Mouse (Mus musculus) hindbrain, postnatal 0 days (tissue): ENCODE results near the gene Acvr1. TPM values are rescaled to one million over a fixed set of nuclear protein-coding genes. Genes with fewer than 3 reads are reported as not detected.

Source experiments
- ATAC-seq: fragments of 200-750 bp; cut with Nextera tagmentation; 2 replicates; pipeline ENCODE4 v1.8.0; 2017; ENCODE audit warnings: mild to moderate bottlenecking, moderate TSS enrichment, moderate library complexity
- DNase-seq: peaks from one replicate; pipeline ENCODE4 v3.0.0-alpha.2; 2015; ENCODE audit warnings: low spot score
- H3K27ac ChIP-seq: fragments of 300-500 bp; sonication (generic); 2 replicates; pipeline ENCODE4 v1.5.1; 2014; ENCODE audit warnings: mild to moderate bottlenecking
- H3K27me3 ChIP-seq: fragments of 300-500 bp; sonication (generic); 2 replicates; pipeline ENCODE4 v1.6.1; 2014; ENCODE audit warnings: low read length, mixed read lengths; ENCODE audit not compliant: insufficient read depth
- H3K36me3 ChIP-seq: fragments of 300-500 bp; sonication (generic); 2 replicates; pipeline ENCODE4 v1.6.1; 2014; ENCODE audit warnings: low read length, mixed read lengths; ENCODE audit not compliant: insufficient read depth
- H3K4me1 ChIP-seq: fragments of 300-500 bp; sonication (generic); 2 replicates; pipeline ENCODE4 v1.6.1; 2014; ENCODE audit warnings: antibody characterized with exemption, low read length, mixed read lengths; ENCODE audit not compliant: insufficient read depth
- H3K4me2 ChIP-seq: fragments of 300-500 bp; sonication (generic); 2 replicates; pipeline ENCODE4 v1.6.1; 2014; ENCODE audit warnings: low read depth, mild to moderate bottlenecking, low read length, moderate library complexity, mixed read lengths
- H3K4me3 ChIP-seq: fragments of 300-500 bp; sonication (generic); 2 replicates; pipeline ENCODE4 v1.5.1; 2014; ENCODE audit warnings: low read length
- H3K9ac ChIP-seq: fragments of 300-500 bp; sonication (generic); replicated peaks from 2 replicates; pipeline ENCODE4 v1.6.1; 2014; ENCODE audit warnings: mild to moderate bottlenecking, low read length, moderate library complexity, mixed read lengths
- H3K9me3 ChIP-seq: fragments of 300-500 bp; sonication (generic); 2 replicates; pipeline ENCODE4 v1.6.1; 2016; ENCODE audit warnings: low read length, mixed read lengths
- CTCF ChIP-seq: IDR thresholded peaks from 2 replicates; pipeline ENCODE4 v1.5.1; 2016; ENCODE audit warnings: antibody characterized with exemption, control low read depth, low read depth
- WGBS: fragments of 180-500 bp; shearing (Covaris S2); extraction: QIAGEN DNeasy Blood & Tissue Kit; methylation state at CpG from one replicate; pipeline ENCODE4 v1.1.7; 2014; 5-methylcytosine and 5-hydroxymethylcytosine counted together
- polyA plus RNA-seq: library from polyadenylated mRNA; unstranded; fragments of >200 nt; fragmentation: Nextera tagmentation; extraction: Ambion mirVana; gene quantifications from 2 replicates; pipeline ENCODE4 v1.2.1, GENCODE M21; 2015
- total RNA-seq: library from RNA; depleted of rRNA; stranded (reverse); fragments of >200 nt; gene quantifications from 2 replicates; pipeline ENCODE4 v1.2.3, GENCODE M21; 2014; rRNA removed

Gene Acvr1
- total and polyA plus RNA-seq, 2 experiments from 2014 or later = 4.9 to 12.5 TPM

DNA sequence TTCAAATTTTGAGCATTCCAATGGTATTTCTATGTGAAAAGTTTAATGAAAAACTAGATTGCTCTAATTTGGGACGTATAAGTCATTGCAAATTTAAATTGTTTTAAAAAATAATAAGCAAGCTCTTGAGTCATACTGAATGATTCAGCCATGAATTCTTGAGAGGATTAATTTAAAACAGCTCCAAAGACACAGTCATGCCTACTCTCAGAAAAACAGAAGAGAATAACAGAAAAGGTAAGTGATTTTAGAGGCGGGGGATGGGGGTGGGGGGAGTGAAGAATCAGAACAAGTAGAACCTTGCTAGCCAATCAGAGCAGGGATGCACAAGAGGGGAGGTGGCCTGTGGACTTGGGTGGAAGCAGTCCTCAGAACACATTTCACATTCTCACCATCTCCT is 216.3 kb downstream of the Acvr1 start:
- H3K4me1 ChIP-seq = no peaks in the 10 kb centered on the region
- no peak overlapping the region for H3K4me3 ChIP-seq
- H3K4me2 ChIP-seq = no peak overlapping the region
- ATAC-seq (no peak), DNase-seq (no peak)
- no peak for TF ChIP-seq CTCF
- H3K27ac ChIP-seq = no peak overlapping the region
- no peaks in the 10 kb centered on the region for H3K9me3 ChIP-seq
- no peak overlapping the region for H3K9ac ChIP-seq
- no peaks in the 10 kb centered on the region for H3K36me3 ChIP-seq
- 94% methylated on average over 2 of the region's 2 CpGs for WGBS
- no peaks in the 10 kb centered on the region for H3K27me3 ChIP-seq

Other genes with a start within 250 kb of the Acvr1 start
- gene Acvr1c, start 209.3 kb downstream of the Acvr1 start, total RNA-seq = 0.31 and 0.50 TPM in 2 replicates
- 0.23 and 0.59 TPM in 2 replicates for gene Acvr1c, start 209.3 kb downstream of the Acvr1 start, polyA plus RNA-seq
- gene Gm17409, start 97.0 kb downstream of the Acvr1 start, total RNA-seq = not detected in 2 replicates
- not detected in 2 replicates for gene Gm17409, start 97.0 kb downstream of the Acvr1 start, polyA plus RNA-seq
- 6.8 and 7.8 TPM in 2 replicates for gene Upp2, start 141 bp upstream of the Acvr1 start, total RNA-seq
- 10.4 and 11.8 TPM in 2 replicates for gene Upp2, start 141 bp upstream of the Acvr1 start, polyA plus RNA-seq